Mouse (Mus musculus) thymus, postnatal 0 days (tissue): ENCODE measurements around the gene Klra1. TPM values are rescaled to one million over a fixed set of nuclear protein-coding genes. Genes with fewer than 3 reads are reported as not detected.
"Not testable (repeated sequence)": the region's sequence is repeated elsewhere in the genome, so short reads cannot be mapped to it uniquely, and the experiment has no call there.

Experiments
- DNase-seq: peaks from one replicate; pipeline ENCODE4 v3.0.0-alpha.2; 2015; ENCODE audit warnings: low spot score
- polyA plus RNA-seq: library from polyadenylated mRNA; unstranded; fragments of >200 nt; fragmentation: Nextera tagmentation; extraction: Ambion mirVana; gene quantifications from 2 replicates; pipeline ENCODE4 v1.2.1, GENCODE M21; 2015

The Klra1 gene
- not detected in 2 replicates for polyA plus RNA-seq

GRCm38 (mm10) chr6:130386750-130387149 lies at the start of gene Klra1:
Klra1 (minus strand) TSS chr6:130386874.
- no peak for DNase-seq

- DNase-seq = no peak
These were observed 42.8 kb upstream of the Klra1 start for GRCm38 (mm10) chr6:130429511-130429910.

- DNase-seq = no peak
These were observed 32.5 kb upstream of the Klra1 start for GRCm38 (mm10) chr6:130419158-130419557.

GRCm38 (mm10) chr6:130404882-130405281 lies 18.2 kb upstream of the Klra1 start:
- DNase-seq = no peak

GRCm38 (mm10) chr6:130385803-130386202 lies 871 bp downstream of the Klra1 start:
- DNase-seq = no peak

- no peak for DNase-seq
These were observed 4.3 kb downstream of the Klra1 start for GRCm38 (mm10) chr6:130382375-130382774.

- not testable (repeated sequence) for DNase-seq
These were observed 41.3 kb downstream of the Klra1 start for GRCm38 (mm10) chr6:130345381-130345780.

- DNase-seq = not testable (repeated sequence)
These were observed 44.7 kb downstream of the Klra1 start for GRCm38 (mm10) chr6:130341973-130342372.

- no peak for DNase-seq
These were observed 49.3 kb downstream of the Klra1 start, which contains the start of gene Klra3 for GRCm38 (mm10) chr6:130337411-130337810. Klra3 (minus strand) TSS chr6:130337574.

Other genes with a start within 250 kb of the Klra1 start
- not detected in 2 replicates for gene Klra9, start 193.8 kb downstream of the Klra1 start, polyA plus RNA-seq
- gene Klra7, start 153.6 kb downstream of the Klra1 start, polyA plus RNA-seq = 0.23 TPM in 1 of 2 replicates, not detected in the other
- gene Klra10, start 104.9 kb downstream of the Klra1 start, polyA plus RNA-seq = not detected in 2 replicates
- gene Klra3, start 49.3 kb downstream of the Klra1 start, polyA plus RNA-seq = not detected in 2 replicates